7 mouse cellular contexts compared by ENCODE assay signal in the genomic region with DNA sequence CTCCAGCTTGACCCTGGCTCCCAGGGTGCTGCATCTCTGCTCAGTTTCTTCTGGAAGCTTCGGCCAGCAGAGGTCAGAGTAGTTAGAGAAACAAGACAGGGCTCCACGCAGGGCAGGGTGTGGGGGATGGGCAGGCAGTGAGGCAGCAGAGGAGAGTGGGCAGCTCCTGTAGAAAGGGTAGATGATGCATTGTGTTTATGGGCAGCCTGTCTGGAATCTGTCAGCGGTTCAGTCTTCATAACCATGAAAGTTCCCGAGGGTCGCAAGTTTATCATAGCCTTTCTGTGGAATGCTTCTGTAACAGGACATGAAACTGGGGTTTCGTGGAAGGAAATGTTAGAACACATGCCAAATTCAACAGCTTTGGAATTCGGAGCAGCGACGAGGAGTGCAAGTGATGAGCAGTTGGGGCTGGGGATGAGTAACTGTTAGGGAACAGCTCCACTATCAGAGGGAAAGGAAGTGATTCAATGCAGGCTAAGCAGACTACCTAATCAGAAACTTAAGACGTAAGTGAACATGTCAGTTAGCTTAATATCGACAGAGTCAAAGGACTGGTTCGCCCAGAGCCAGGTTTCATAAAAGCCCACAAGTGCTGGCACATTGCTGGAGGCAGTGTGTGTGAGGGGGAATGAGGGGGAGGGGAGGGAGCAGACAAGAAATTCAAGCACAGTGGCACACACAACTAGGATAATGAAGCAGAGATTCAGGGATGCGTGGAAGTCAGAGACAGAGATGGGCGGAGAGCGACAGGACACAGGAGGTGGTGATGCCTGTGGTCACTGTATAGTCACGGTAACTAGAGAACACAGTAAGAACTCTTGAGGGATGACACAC. TPM values are rescaled to one million over a fixed set of nuclear protein-coding genes. Genes with fewer than 3 reads are reported as not detected.
DNase-seq lines count a peak whose midpoint lies in the region; ATAC-seq lines count a peak whose summit lies in the region.

No protein-coding gene starts in this region.

- DNase-seq in neural tube, embryonic 11.5 days (ENCODE audit: low spot score), result peak; percentile 23
- DNase-seq in brain, adult 2 months (ENCODE audit: low read depth, low spot score), result peak; percentile 37
- peak; percentile 87 for DNase-seq in kidney, postnatal 10 days
- DNase-seq in thymus, postnatal 4 days, result peak; percentile 39

- no peak for ATAC-seq in neural tube, embryonic 11.5 days (ENCODE audit: insufficient read depth, low FRiP score, low TSS enrichment)
- no peak for ATAC-seq in neural tube, embryonic 15.5 days (ENCODE audit: low FRiP score)
- ATAC-seq in heart, embryonic 12.5 days (ENCODE audit: insufficient number of reproducible peaks, low FRiP score), result peak; percentile 64
- ATAC-seq in lung, embryonic 16.5 days (ENCODE audit: low read depth), result peak; percentile 81

- H3K4me3 ChIP-seq in neural tube, embryonic 11.5 days (ENCODE audit: low read depth, low read length), result no peak overlapping the region
- H3K4me3 ChIP-seq in neural tube, embryonic 15.5 days (replicated peaks), result no peak overlapping the region
- no peak overlapping the region for H3K4me3 ChIP-seq in heart, embryonic 12.5 days
- no peak overlapping the region for H3K4me3 ChIP-seq in lung, embryonic 16.5 days (ENCODE audit: low read length)

- no peak overlapping the region for H3K27ac ChIP-seq in neural tube, embryonic 11.5 days (ENCODE audit: low read depth, low read length)
- H3K27ac ChIP-seq in neural tube, embryonic 15.5 days (replicated peaks), result no peak overlapping the region
- H3K27ac ChIP-seq in heart, embryonic 12.5 days (ENCODE audit: poor library complexity, severe bottlenecking), result no peak overlapping the region
- H3K27ac ChIP-seq in lung, embryonic 16.5 days (ENCODE audit: low read length), result no peak overlapping the region

- no peaks in the 10 kb centered on the region for H3K27me3 ChIP-seq in neural tube, embryonic 11.5 days (ENCODE audit: control insufficient read depth, insufficient read depth, low read length)
- no peaks in the 10 kb centered on the region for H3K27me3 ChIP-seq in neural tube, embryonic 15.5 days (replicated peaks)
- H3K27me3 ChIP-seq in heart, embryonic 12.5 days (replicated peaks), result peaks cover 21% of the 10 kb centered on the region; the same call in 1 of the 2 replicates
- H3K27me3 ChIP-seq in lung, embryonic 16.5 days (ENCODE audit: control insufficient read depth, insufficient read depth, low read depth, low read length), result no peaks in the 10 kb centered on the region

- no peaks in the 10 kb centered on the region for H3K9me3 ChIP-seq in neural tube, embryonic 11.5 days (ENCODE audit: control insufficient read depth, low read length)
- no peaks in the 10 kb centered on the region for H3K9me3 ChIP-seq in neural tube, embryonic 15.5 days (replicated peaks)
- H3K9me3 ChIP-seq in heart, embryonic 12.5 days (replicated peaks), result no peaks in the 10 kb centered on the region
- H3K9me3 ChIP-seq in lung, embryonic 16.5 days (ENCODE audit: control insufficient read depth, low read length), result no peaks in the 10 kb centered on the region

- WGBS in neural tube, embryonic 11.5 days, result 66% methylated on average over 16 of the region's 16 CpGs
- WGBS in neural tube, embryonic 15.5 days, result 73% methylated on average over 16 of the region's 16 CpGs
- 29% methylated on average over 16 of the region's 16 CpGs for WGBS in heart, embryonic 12.5 days
- WGBS in lung, embryonic 16.5 days, result 29% methylated on average over 16 of the region's 16 CpGs

- H3K4me1 ChIP-seq in neural tube, embryonic 11.5 days (ENCODE audit: control insufficient read depth, insufficient read depth, low read length), result no peaks in the 10 kb centered on the region
- H3K4me1 ChIP-seq in neural tube, embryonic 15.5 days, result no peaks in the 10 kb centered on the region
- peaks cover 12% of the 10 kb centered on the region for H3K4me1 ChIP-seq in heart, embryonic 12.5 days (replicated peaks)
- peaks cover 7% of the 10 kb centered on the region for H3K4me1 ChIP-seq in lung, embryonic 16.5 days (replicated peaks; ENCODE audit: control insufficient read depth, insufficient read depth, low read length)

- no peaks in the 10 kb centered on the region for H3K36me3 ChIP-seq in neural tube, embryonic 11.5 days (ENCODE audit: control insufficient read depth, insufficient read depth, low read length)
- no peaks in the 10 kb centered on the region for H3K36me3 ChIP-seq in neural tube, embryonic 15.5 days
- no peaks in the 10 kb centered on the region for H3K36me3 ChIP-seq in heart, embryonic 12.5 days
- no peaks in the 10 kb centered on the region for H3K36me3 ChIP-seq in lung, embryonic 16.5 days (ENCODE audit: control insufficient read depth, insufficient read depth, low read length)

- no peak overlapping the region for H3K4me2 ChIP-seq in neural tube, embryonic 11.5 days (ENCODE audit: low read depth)
- H3K4me2 ChIP-seq in neural tube, embryonic 15.5 days, result no peak overlapping the region
- H3K4me2 ChIP-seq in heart, embryonic 12.5 days, result peak overlapping the region; percentile 30
- no peak overlapping the region for H3K4me2 ChIP-seq in lung, embryonic 16.5 days (ENCODE audit: low read depth, low read length)

- H3K9ac ChIP-seq in neural tube, embryonic 11.5 days (ENCODE audit: low read length), result no peak overlapping the region
- no peak overlapping the region for H3K9ac ChIP-seq in neural tube, embryonic 15.5 days (replicated peaks)
- H3K9ac ChIP-seq in heart, embryonic 12.5 days, result no peak overlapping the region
- H3K9ac ChIP-seq in lung, embryonic 16.5 days (ENCODE audit: low read length), result no peak overlapping the region

RNA-seq across cellular contexts. Expression of gene Tnfsf15, which starts 8.0 kb away (rescaled TPM):
- polyA plus RNA-seq in neural tube, embryonic 11.5 days (2014; fragmentation: Nextera tagmentation; extraction: Ambion mirVana), result not detected in 2 replicates
- polyA plus RNA-seq in neural tube, embryonic 15.5 days (2015; fragmentation: Nextera tagmentation; extraction: Ambion mirVana), result not detected in 2 replicates
- polyA plus RNA-seq in heart, embryonic 12.5 days (2016; fragmentation: Nextera tagmentation; extraction: Ambion mirVana), result 0.09 TPM in 2 replicates
- 0.46 and 0.65 TPM in 2 replicates for polyA plus RNA-seq in lung, embryonic 16.5 days (2015; fragmentation: Nextera tagmentation; extraction: Ambion mirVana)

Comparison
In these comparisons a context has a peak if more than half of its experiments do, and no peak if none do; other contexts are left out.
1. ATAC-seq: peak in heart, embryonic 12.5 days (single experiment) and lung, embryonic 16.5 days (single experiment); none in neural tube, embryonic 11.5 days (single experiment) and neural tube, embryonic 15.5 days (single experiment).
2. DNase-seq: peak in every context shown above with its lines; median percentile 87 in kidney, postnatal 10 days; 39 in thymus, postnatal 4 days; 37 in brain, adult 2 months; 23 in neural tube, embryonic 11.5 days.